Mouse (Mus musculus): Measurements from ENCODE around the gene Stat4.

Stat4 gene

GRCm38 (mm10) chr1:51986848-51987247, at the start of gene Stat4:
TSS of gene Stat4 (plus strand) at chr1:51987148.
- CTCF ChIA-PET: no interaction called here

GRCm38 (mm10) chr1:51938357-51938756, 48.6 kb upstream of the Stat4 start:
- CTCF ChIA-PET: no interaction called here

- CTCF ChIA-PET: interaction anchor here (0.5 to 1.5 kb wide), 3 partner anchors 74 to 1923 kb away, joined by 3 to 9 read pairs (median 4); no protein-coding TSS in a partner anchor
These were observed 42.2 kb upstream of the Stat4 start for GRCm38 (mm10) chr1:51944755-51945154.

GRCm38 (mm10) chr1:51947116-51947515, 39.8 kb upstream of the Stat4 start:
- CTCF ChIA-PET: no interaction called here

GRCm38 (mm10) chr1:51964647-51965046, 22.3 kb upstream of the Stat4 start:
- CTCF ChIA-PET: no interaction called here

- CTCF ChIA-PET: no interaction called here
These were observed 18.0 kb upstream of the Stat4 start for GRCm38 (mm10) chr1:51968994-51969393.

- CTCF ChIA-PET: no interaction called here
These were observed 16.8 kb upstream of the Stat4 start for GRCm38 (mm10) chr1:51970182-51970581.

- CTCF ChIA-PET: no interaction called here
These were observed 11.4 kb upstream of the Stat4 start for GRCm38 (mm10) chr1:51975589-51975988.

GRCm38 (mm10) chr1:51979048-51979447, 7.9 kb upstream of the Stat4 start:
- CTCF ChIA-PET: no interaction called here

- CTCF ChIA-PET: no interaction called here
These were observed 5.1 kb downstream of the Stat4 start for GRCm38 (mm10) chr1:51991983-51992609.

- CTCF ChIA-PET: no interaction called here
These were observed 9.1 kb downstream of the Stat4 start for GRCm38 (mm10) chr1:51996056-51996455.

- CTCF ChIA-PET: no interaction called here
These were observed 10.1 kb downstream of the Stat4 start for GRCm38 (mm10) chr1:51996751-51997659.

GRCm38 (mm10) chr1:51998542-51998941, 11.6 kb downstream of the Stat4 start:
- CTCF ChIA-PET: no interaction called here

- CTCF ChIA-PET: no interaction called here
These were observed 17.1 kb downstream of the Stat4 start for GRCm38 (mm10) chr1:52004096-52004495.

- CTCF ChIA-PET: no interaction called here
These were observed 21.5 kb downstream of the Stat4 start for GRCm38 (mm10) chr1:52008443-52008842.

GRCm38 (mm10) chr1:52008947-52009346, 22.0 kb downstream of the Stat4 start:
- CTCF ChIA-PET: interaction anchor here (0.6 kb wide), 1 partner anchor 92 kb away, joined by 4 read pairs; no protein-coding TSS in a partner anchor

GRCm38 (mm10) chr1:52010741-52011140, 23.8 kb downstream of the Stat4 start:
- CTCF ChIA-PET: interaction anchor here (0.6 to 1.8 kb wide), 4 partner anchors 11 to 76 kb away, joined by 3 to 16 read pairs (median 4); no protein-coding TSS in a partner anchor

- CTCF ChIA-PET: interaction anchor here (0.6 to 1.8 kb wide), 4 partner anchors 11 to 76 kb away, joined by 3 to 16 read pairs (median 4); no protein-coding TSS in a partner anchor
These were observed 24.3 kb downstream of the Stat4 start for GRCm38 (mm10) chr1:52011227-52011626.

GRCm38 (mm10) chr1:52012231-52012630, 25.3 kb downstream of the Stat4 start:
- CTCF ChIA-PET: no interaction called here

- CTCF ChIA-PET: interaction anchor here (0.6 kb wide), 1 partner anchor 585 kb away, joined by 11 read pairs; no protein-coding TSS in a partner anchor
These were observed 25.8 kb downstream of the Stat4 start for GRCm38 (mm10) chr1:52012757-52013156.

- CTCF ChIA-PET: no interaction called here
These were observed 32.7 kb downstream of the Stat4 start for GRCm38 (mm10) chr1:52019621-52020020.

GRCm38 (mm10) chr1:52021936-52022725, 35.2 kb downstream of the Stat4 start:
- CTCF ChIA-PET: interaction anchor here (1.6 kb wide), 1 partner anchor 12 kb away, joined by 6 read pairs; no protein-coding TSS in a partner anchor
